ENCODE assay signal across 8 mouse cellular contexts in genomic region chr15:83349225-83349953, GRCm38 (mm10). TPM values are rescaled to one million over a fixed set of nuclear protein-coding genes. Genes with fewer than 3 reads are reported as not detected.
DNase-seq lines count a peak whose midpoint lies in the region; ATAC-seq and TF ChIP-seq lines count a peak whose summit lies in the region.

No protein-coding gene starts in this region.

- no peaks in the 10 kb centered on the region for H3K9me3 ChIP-seq in forebrain, embryonic 11.5 days (ENCODE audit: control insufficient read depth, low read length)
- no peaks in the 10 kb centered on the region for H3K9me3 ChIP-seq in limb, embryonic 13.5 days
- no peaks in the 10 kb centered on the region for H3K9me3 ChIP-seq in stomach, embryonic 14.5 days (ENCODE audit: control insufficient read depth, low read depth, low read length)

- DNase-seq in gastrocnemius, adult 2 months, result no peak
- DNase-seq in gastrocnemius, postnatal 25 days, result no peak
- no peak for DNase-seq in forebrain, embryonic 11.5 days (ENCODE audit: low spot score)
- DNase-seq in embryo, embryonic 9.5 days (ENCODE audit: extremely low spot score), result no peak
- no peak for DNase-seq in frontal cortex, postnatal 14 days (ENCODE audit: low spot score in 2 of 2)

- intact Hi-C loops in gastrocnemius, adult 2 months (cut with DNase I), result no loop called here

- peak overlapping the region; percentile 98 for H3K4me3 ChIP-seq in gastrocnemius, adult 2 months
- peak overlapping the region; percentile 77 for H3K4me3 ChIP-seq in forebrain, embryonic 11.5 days (ENCODE audit: low read depth, low read length)
- peak overlapping the region; percentile 84 for H3K4me3 ChIP-seq in limb, embryonic 13.5 days
- H3K4me3 ChIP-seq in stomach, embryonic 14.5 days (ENCODE audit: low read depth, low read length), result peak overlapping the region; percentile 90

- H3K4me1 ChIP-seq in forebrain, embryonic 11.5 days (replicated peaks; ENCODE audit: control insufficient read depth, insufficient read depth, low read length), result no peaks in the 10 kb centered on the region
- H3K4me1 ChIP-seq in limb, embryonic 13.5 days, result peaks cover 15% of the 10 kb centered on the region
- H3K4me1 ChIP-seq in stomach, embryonic 14.5 days (ENCODE audit: control insufficient read depth, insufficient read depth, low read length), result peaks cover 10% of the 10 kb centered on the region

- peak overlapping the region; percentile 73 for H3K9ac ChIP-seq in forebrain, embryonic 11.5 days (ENCODE audit: low read length)
- H3K9ac ChIP-seq in limb, embryonic 13.5 days, result peak overlapping the region; percentile 90
- peak overlapping the region; percentile 80 for H3K9ac ChIP-seq in stomach, embryonic 14.5 days (replicated peaks; ENCODE audit: low read depth, low read length)

- peak overlapping the region; percentile 85 for H3K4me2 ChIP-seq in forebrain, embryonic 11.5 days (ENCODE audit: low read depth, low read length, severe bottlenecking)
- peak overlapping the region; percentile 89 for H3K4me2 ChIP-seq in limb, embryonic 13.5 days (replicated peaks)
- H3K4me2 ChIP-seq in stomach, embryonic 14.5 days (replicated peaks; ENCODE audit: low read depth, low read length), result peak overlapping the region; percentile 97

- peak; percentile 12 for ATAC-seq in CD4-positive, CD25-positive, alpha-beta regulatory T cell, adult 4 months
- peak; percentile 32 for ATAC-seq in forebrain, embryonic 11.5 days (replicated peaks; ENCODE audit: low FRiP score)
- ATAC-seq in limb, embryonic 13.5 days (ENCODE audit: low FRiP score, low read depth), result no peak
- peak; percentile 19; the same call in 1 of the 2 replicates for ATAC-seq in stomach, embryonic 14.5 days (ENCODE audit: insufficient number of reproducible peaks, insufficient read depth, low FRiP score, low read depth)

- no peaks in the 10 kb centered on the region for H3K36me3 ChIP-seq in forebrain, embryonic 11.5 days (ENCODE audit: control insufficient read depth, insufficient read depth, low read length)
- H3K36me3 ChIP-seq in limb, embryonic 13.5 days, result peaks cover 8% of the 10 kb centered on the region; the same call in 1 of the 2 replicates
- H3K36me3 ChIP-seq in stomach, embryonic 14.5 days (ENCODE audit: control insufficient read depth, insufficient read depth, low read length), result peaks cover 3% of the 10 kb centered on the region

- H3K27me3 ChIP-seq in forebrain, embryonic 11.5 days (ENCODE audit: control insufficient read depth, insufficient read depth, low read length), result no peaks in the 10 kb centered on the region
- no peaks in the 10 kb centered on the region for H3K27me3 ChIP-seq in limb, embryonic 13.5 days
- H3K27me3 ChIP-seq in stomach, embryonic 14.5 days (ENCODE audit: control insufficient read depth, insufficient read depth, low read length), result no peaks in the 10 kb centered on the region

- 16% methylated on average over 8 of the region's 8 CpGs for WGBS in forebrain, embryonic 11.5 days
- 17% methylated on average over 8 of the region's 8 CpGs for WGBS in limb, embryonic 13.5 days
- 13% methylated on average over 8 of the region's 8 CpGs for WGBS in stomach, embryonic 14.5 days

- H3K27ac ChIP-seq in gastrocnemius, adult 2 months, result peak overlapping the region; percentile 90
- no peak overlapping the region for H3K27ac ChIP-seq in forebrain, embryonic 11.5 days (ENCODE audit: low read depth, low read length)
- peak overlapping the region; percentile 58; the same call in 1 of the 2 replicates for H3K27ac ChIP-seq in limb, embryonic 13.5 days
- H3K27ac ChIP-seq in stomach, embryonic 14.5 days (ENCODE audit: low read length), result 0 out of 2 replicates have a peak overlapping the region, but pooled peaks have one; percentile 27

- TF ChIP-seq CTCF in gastrocnemius, adult 2 months (IDR thresholded peaks at IDR 0.05), result no peak

RNA-seq across cellular contexts. Expression of gene Arfgap3, which starts 0.7 kb away (rescaled TPM):
- total RNA-seq in gastrocnemius, adult 2 months (2021), result 1 to 10 TPM; 6.0 to 6.7 TPM
- total RNA-seq in gastrocnemius, postnatal 25 days (2021), result 1 to 10 TPM; 5.8 to 9.6 TPM
- polyA plus RNA-seq in CD4-positive, CD25-positive, alpha-beta regulatory T cell, adult 4 months (2017; shearing (Covaris generic)), result 10 to 100 TPM in 1 of 2 experiments, 1 to 10 TPM in 1; 9.3 to 14.6 TPM
- 31.3 and 35.0 TPM in 2 replicates for polyA plus RNA-seq in forebrain, embryonic 11.5 days (2014; fragmentation: Nextera tagmentation; extraction: Ambion mirVana)
- polyA plus RNA-seq in limb, embryonic 13.5 days (2015; fragmentation: Nextera tagmentation; extraction: Ambion mirVana), result 52.8 and 52.9 TPM in 2 replicates
- polyA plus RNA-seq in stomach, embryonic 14.5 days (2014; fragmentation: Nextera tagmentation; extraction: Ambion mirVana), result 59.1 and 60.8 TPM in 2 replicates
